Mouse (Mus musculus): ENCODE data around the gene Ccng2.

Gene Ccng2

GRCm38 (mm10) chr5:93263396-93264075 is 3.5 kb upstream of the Ccng2 start:
- no peak for DNase-seq (ENCODE audit: low spot score)

- no peak for DNase-seq (ENCODE audit: low spot score)
Measured at GRCm38 (mm10) chr5:93264136-93264700, 2.8 kb upstream of the Ccng2 start.

- DNase-seq (ENCODE audit: low spot score): no peak
Measured at GRCm38 (mm10) chr5:93265164-93265800, 1.8 kb upstream of the Ccng2 start.

- DNase-seq (ENCODE audit: low spot score): no peak
Measured at GRCm38 (mm10) chr5:93265801-93266580, 1.1 kb upstream of the Ccng2 start.

- DNase-seq (ENCODE audit: low spot score): peak; percentile 79
Measured at GRCm38 (mm10) chr5:93267851-93268606, 972 bp downstream of the Ccng2 start.

GRCm38 (mm10) chr5:93270095-93270494 is 3.0 kb downstream of the Ccng2 start:
- no peak for DNase-seq (ENCODE audit: low spot score)

- no peak for DNase-seq (ENCODE audit: low spot score)
Measured at GRCm38 (mm10) chr5:93270721-93271120, 3.7 kb downstream of the Ccng2 start.

GRCm38 (mm10) chr5:93282446-93283107 is 15.5 kb downstream of the Ccng2 start:
- DNase-seq (ENCODE audit: low spot score): peak; percentile 41

- no peak for DNase-seq (ENCODE audit: low spot score)
Measured at GRCm38 (mm10) chr5:93283109-93283508, 16.1 kb downstream of the Ccng2 start.

- no peak for DNase-seq (ENCODE audit: low spot score)
Measured at GRCm38 (mm10) chr5:93288553-93288952, 21.5 kb downstream of the Ccng2 start.

GRCm38 (mm10) chr5:93290282-93290681 is 23.2 kb downstream of the Ccng2 start:
- no peak for DNase-seq (ENCODE audit: low spot score)

GRCm38 (mm10) chr5:93296341-93296746 is 29.3 kb downstream of the Ccng2 start:
- DNase-seq (ENCODE audit: low spot score): no peak

- no peak for DNase-seq (ENCODE audit: low spot score)
Measured at GRCm38 (mm10) chr5:93296754-93297153, 29.7 kb downstream of the Ccng2 start.

GRCm38 (mm10) chr5:93297311-93297710 is 30.3 kb downstream of the Ccng2 start:
- DNase-seq (ENCODE audit: low spot score): no peak

GRCm38 (mm10) chr5:93305126-93305830 is 38.2 kb downstream of the Ccng2 start:
- no peak for DNase-seq (ENCODE audit: low spot score)

- DNase-seq (ENCODE audit: low spot score): no peak
Measured at GRCm38 (mm10) chr5:93308909-93309308, 41.9 kb downstream of the Ccng2 start.

- DNase-seq (ENCODE audit: low spot score): no peak
Measured at GRCm38 (mm10) chr5:93323320-93324001, 56.4 kb downstream of the Ccng2 start.
